Mouse (Mus musculus): ENCODE measurements at regions not wholly inside any gene's neighbourhood (a gene's known extent, or its start where the extent isn't known, plus 50 kb on each side); places are given as distances from the start of the nearest gene placed in this dataset.

DNA sequence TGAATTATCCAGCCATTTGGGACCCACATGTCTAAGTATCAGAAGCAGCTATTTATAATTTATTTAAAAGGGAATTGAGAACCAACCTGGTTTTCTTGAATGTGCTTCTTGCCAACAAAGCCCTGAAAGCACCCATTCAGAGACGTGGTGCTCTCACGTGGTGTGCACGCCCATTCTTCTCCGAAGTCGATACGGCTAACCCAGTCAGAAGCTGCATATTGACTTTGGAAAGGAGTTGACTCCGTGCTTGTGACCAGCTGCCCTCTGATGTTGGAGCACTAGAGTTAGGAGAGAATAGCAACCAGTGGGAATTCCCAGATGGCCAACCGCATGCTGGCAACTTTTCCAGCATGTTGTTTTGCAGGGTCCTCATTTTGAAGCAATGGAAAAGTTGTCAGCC, 240.2 kb upstream of the Lrtm1 start:
- TF ChIP-seq CTCF (IDR thresholded peaks at IDR 0.05; ENCODE audit: low read depth) (no peak), EP300 (optimal IDR thresholded peaks at IDR 0.05) (no peak)
